Comparison of ENCODE assay signal across 9 mouse cellular contexts in genomic region chr13:112752309-112752975, GRCm38 (mm10). TPM values are rescaled to one million over a fixed set of nuclear protein-coding genes. Genes with fewer than 3 reads are reported as not detected.
DNase-seq lines count a peak whose midpoint lies in the region; ATAC-seq and TF ChIP-seq lines count a peak whose summit lies in the region.
"Had no signal": no experiment of that assay in that cellular context is flagged by ENCODE, and none has a peak within 500 bp of the region (broad histone marks: within the 10 kb centered on the region; RNA-seq: fewer than 3 reads in every experiment).

No protein-coding gene starts in this region.

- 55% methylated on average over 11 of the region's 11 CpGs for WGBS in intestine, embryonic 15.5 days
- WGBS in stomach, embryonic 14.5 days = 64% methylated on average over 11 of the region's 11 CpGs
- 83% methylated on average over 11 of the region's 11 CpGs for WGBS in forebrain, embryonic 12.5 days

- intact Hi-C loops in gastrocnemius, adult 2 months (cut with DNase I) = no loop called here
- intact Hi-C loops in gastrocnemius, postnatal 36 days (cut with DNase I) = no loop called here

- H3K4me2 ChIP-seq in intestine, embryonic 15.5 days (replicated peaks) = no peak overlapping the region
- H3K4me2 ChIP-seq in stomach, embryonic 14.5 days (replicated peaks; ENCODE audit: low read depth, low read length) = no peak overlapping the region
- no peak overlapping the region for H3K4me2 ChIP-seq in forebrain, embryonic 12.5 days

- no peak for ATAC-seq in intestine, embryonic 15.5 days
- no peak for ATAC-seq in stomach, embryonic 14.5 days (ENCODE audit: insufficient number of reproducible peaks, insufficient read depth, low FRiP score, low read depth)
- no peak for ATAC-seq in forebrain, embryonic 12.5 days (ENCODE audit: low FRiP score)

- H3K4me1 ChIP-seq in intestine, embryonic 15.5 days (replicated peaks) = peaks cover 39% of the 10 kb centered on the region
- H3K4me1 ChIP-seq in stomach, embryonic 14.5 days (ENCODE audit: control insufficient read depth, insufficient read depth, low read length) = peaks cover 41% of the 10 kb centered on the region
- peaks cover 14% of the 10 kb centered on the region for H3K4me1 ChIP-seq in forebrain, embryonic 12.5 days

- no peaks in the 10 kb centered on the region for H3K9me3 ChIP-seq in intestine, embryonic 15.5 days
- no peaks in the 10 kb centered on the region for H3K9me3 ChIP-seq in stomach, embryonic 14.5 days (ENCODE audit: control insufficient read depth, low read depth, low read length)
- H3K9me3 ChIP-seq in forebrain, embryonic 12.5 days = no peaks in the 10 kb centered on the region
- H3K9me3 ChIP-seq: megakaryocyte, embryonic 14.5 days had no signal

- peak overlapping the region; percentile 64 for H3K4me3 ChIP-seq in gastrocnemius, adult 2 months
- H3K4me3 ChIP-seq in intestine, embryonic 15.5 days (replicated peaks) = no peak overlapping the region
- no peak overlapping the region for H3K4me3 ChIP-seq in stomach, embryonic 14.5 days (ENCODE audit: low read depth, low read length)
- H3K4me3 ChIP-seq in forebrain, embryonic 12.5 days (replicated peaks) = no peak overlapping the region

- no peaks in the 10 kb centered on the region for H3K36me3 ChIP-seq in intestine, embryonic 15.5 days
- H3K36me3 ChIP-seq in stomach, embryonic 14.5 days (ENCODE audit: control insufficient read depth, insufficient read depth, low read length) = no peaks in the 10 kb centered on the region
- H3K36me3 ChIP-seq in forebrain, embryonic 12.5 days (replicated peaks) = no peaks in the 10 kb centered on the region

- no peak for DNase-seq in gastrocnemius, adult 2 months
- DNase-seq in gastrocnemius, postnatal 36 days = no peak
- peak; percentile 60 for DNase-seq in layer of hippocampus, adult 9-11 months
- DNase-seq in layer of hippocampus, postnatal 25 days (ENCODE audit: extremely low spot score in 1 of 2, low spot score in 1 of 2) = no peak
- DNase-seq in embryo, embryonic 10 days (ENCODE audit: low spot score) = no peak

- no peak for TF ChIP-seq CTCF in gastrocnemius, adult 2 months (IDR thresholded peaks at IDR 0.05)

- H3K9ac ChIP-seq in intestine, embryonic 15.5 days = no peak overlapping the region
- no peak overlapping the region for H3K9ac ChIP-seq in stomach, embryonic 14.5 days (replicated peaks; ENCODE audit: low read depth, low read length)
- no peak overlapping the region for H3K9ac ChIP-seq in forebrain, embryonic 12.5 days

- H3K27ac ChIP-seq in gastrocnemius, adult 2 months = peak overlapping the region; percentile 86
- peak overlapping the region; percentile 84; the same call in 1 of the 2 replicates for H3K27ac ChIP-seq in intestine, embryonic 15.5 days
- H3K27ac ChIP-seq in stomach, embryonic 14.5 days (ENCODE audit: low read length) = peak overlapping the region; percentile 88
- no peak overlapping the region for H3K27ac ChIP-seq in forebrain, embryonic 12.5 days

- H3K27me3 ChIP-seq in intestine, embryonic 15.5 days (replicated peaks) = no peaks in the 10 kb centered on the region
- no peaks in the 10 kb centered on the region for H3K27me3 ChIP-seq in stomach, embryonic 14.5 days (ENCODE audit: control insufficient read depth, insufficient read depth, low read length)
- H3K27me3 ChIP-seq in forebrain, embryonic 12.5 days = no peaks in the 10 kb centered on the region

RNA-seq across cellular contexts. Expression of gene Plpp1, which starts 48.1 kb away (rescaled TPM):
- 10 to 100 TPM; 35.6 to 49.4 TPM for total RNA-seq in gastrocnemius, adult 2 months (2021)
- 10 to 100 TPM; 34.2 to 42.7 TPM for total RNA-seq in gastrocnemius, postnatal 36 days (2021)
- total RNA-seq in layer of hippocampus, postnatal 25 days (2021) = 10 to 100 TPM; 30.9 to 33.1 TPM
- polyA plus RNA-seq in intestine, embryonic 15.5 days (2015; fragmentation: Nextera tagmentation; extraction: Ambion mirVana) = 83.2 and 84.5 TPM in 2 replicates
- 97.1 and 98.9 TPM in 2 replicates for polyA plus RNA-seq in stomach, embryonic 14.5 days (2014; fragmentation: Nextera tagmentation; extraction: Ambion mirVana)
- polyA plus RNA-seq in forebrain, embryonic 12.5 days (2016; fragmentation: Nextera tagmentation; extraction: Ambion mirVana) = 17.8 and 19.1 TPM in 2 replicates
